Mouse (Mus musculus): Measurements from ENCODE around the gene Spx. TPM values are rescaled to one million over a fixed set of nuclear protein-coding genes. Genes with fewer than 3 reads are reported as not detected.

Gene Spx
- polyA plus RNA-seq (2012; rRNA removed; ENCODE audit: low replicate concordance) = 0.06 and 0.09 TPM in 2 replicates

GRCm38 (mm10) chr6:142412906-142413491, at the start of gene Spx:
Spx (plus strand) TSS chr6:142413441.

DNA sequence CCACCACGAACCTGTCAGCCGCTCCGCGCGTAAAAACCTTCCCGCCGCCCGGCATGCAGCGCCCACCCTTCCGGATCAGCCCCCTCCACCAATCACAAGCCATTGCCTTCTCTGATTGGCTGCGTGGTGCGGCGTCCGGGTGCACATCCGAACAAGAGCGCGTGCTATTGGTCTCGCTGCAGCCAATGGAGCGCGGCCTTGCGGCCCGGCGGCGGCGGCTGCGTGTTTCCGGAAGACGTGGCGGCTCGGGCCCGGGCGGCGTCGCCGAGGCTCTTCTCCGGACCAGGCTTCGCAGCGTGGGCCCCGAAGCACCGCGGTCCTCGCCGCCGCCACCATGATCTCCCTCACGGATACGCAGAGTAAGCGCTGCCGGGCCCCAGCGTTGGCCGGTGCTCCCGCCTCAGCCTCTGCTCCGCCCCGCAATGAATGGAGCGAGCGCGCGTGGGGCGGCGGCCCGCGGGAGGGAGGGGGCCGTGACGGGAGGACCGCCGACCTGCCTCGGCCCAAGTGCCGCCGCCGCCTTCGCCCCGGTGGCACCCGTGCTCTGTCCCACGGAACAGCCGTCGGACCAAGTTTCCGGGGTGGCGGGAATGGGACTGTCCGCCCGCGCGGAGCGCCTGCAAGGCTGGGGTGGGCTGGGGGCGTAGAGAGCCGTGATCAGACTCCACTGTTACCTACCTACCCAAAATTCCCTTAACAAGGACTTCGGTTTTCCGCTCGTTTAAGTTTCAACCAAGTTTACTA, 26.1 kb upstream of the Spx start, which contains the start of the genes Recql and Golt1b:
TSS of gene Recql (minus strand) at position 77 of the 744 bp plus-strand sequence.
TSS of gene Golt1b (plus strand) at position 211 of the 744 bp plus-strand sequence.

Other genes with a start within 250 kb of the Spx start
- not detected in 2 replicates for gene Slco1a6, start 204.9 kb upstream of the Spx start, polyA plus RNA-seq (2012; rRNA removed; ENCODE audit: low replicate concordance)
- 1.6 and 2.7 TPM in 2 replicates for gene Iapp, start 115.0 kb upstream of the Spx start, polyA plus RNA-seq (2012; rRNA removed; ENCODE audit: low replicate concordance)
- gene Slco1a5, start 90.5 kb upstream of the Spx start, polyA plus RNA-seq (2012; rRNA removed; ENCODE audit: low replicate concordance) = not detected in 2 replicates
- 3.1 and 4.6 TPM in 2 replicates for gene Pyroxd1, start 67.8 kb upstream of the Spx start, polyA plus RNA-seq (2012; rRNA removed; ENCODE audit: low replicate concordance)
- 1.2 and 1.4 TPM in 2 replicates for gene Recql, start 26.4 kb upstream of the Spx start, polyA plus RNA-seq (2012; rRNA removed; ENCODE audit: low replicate concordance)
- 1.1 and 2.0 TPM in 2 replicates for gene Golt1b, start 26.2 kb upstream of the Spx start, polyA plus RNA-seq (2012; rRNA removed; ENCODE audit: low replicate concordance)
- gene Gys2, start 59.7 kb downstream of the Spx start, polyA plus RNA-seq (2012; rRNA removed; ENCODE audit: low replicate concordance) = 0.07 TPM in 1 of 2 replicates, not detected in the other
- gene Ldhb, start 94.5 kb downstream of the Spx start, polyA plus RNA-seq (2012; rRNA removed; ENCODE audit: low replicate concordance) = 12.7 and 13.8 TPM in 2 replicates
- 3.7 and 7.7 TPM in 2 replicates for gene Kcnj8, start 158.2 kb downstream of the Spx start, polyA plus RNA-seq (2012; rRNA removed; ENCODE audit: low replicate concordance)

Measured in duodenum, adult 2 months (tissue).